Mouse (Mus musculus): ENCODE measurements at regions not wholly inside any gene's neighbourhood (a gene's known extent, or its start where the extent isn't known, plus 50 kb on each side); places are given as distances from the start of the nearest gene placed in this dataset.

DNA sequence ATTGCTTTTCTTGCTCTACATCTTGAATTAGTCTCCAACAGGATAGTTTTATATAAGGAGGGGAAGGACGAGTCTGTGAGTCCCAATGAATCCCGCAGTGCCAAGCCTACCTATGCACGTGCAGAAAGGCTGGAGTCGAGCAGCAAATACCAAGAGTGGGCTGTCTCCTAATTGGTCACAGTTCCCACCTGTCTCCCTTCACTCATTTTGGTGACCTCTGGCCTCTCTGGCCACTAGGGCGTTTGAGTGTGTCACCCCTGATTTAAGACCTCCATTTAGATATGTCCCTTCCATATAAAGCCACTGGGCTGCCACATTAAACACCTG lies 234.1 kb downstream of the Zfp36l1 start:
- TF ChIP-seq CTCF (IDR thresholded peaks at IDR 0.05 in 2 of 3, conservative IDR thresholded peaks at IDR 0.05 in 1 of 3; ENCODE audit: control insufficient read depth in 1 of 3, insufficient read depth in 1 of 3, low read depth in 2 of 3, low read length in 3 of 3, poor library complexity in 1 of 3, severe bottlenecking in 1 of 3) (no peak), POLR2A (IDR thresholded peaks at IDR 0.05; ENCODE audit: control insufficient read depth in 1 of 2, insufficient read depth in 1 of 2, low read depth in 1 of 2, low read length in 2 of 2, poor library complexity in 1 of 2) (no peak), ZNF384 (IDR thresholded peaks at IDR 0.05; ENCODE audit: low read depth, low read length) (no peak), CHD2 (IDR thresholded peaks at IDR 0.05; ENCODE audit: low read length) (no peak), JUND (IDR thresholded peaks at IDR 0.05; ENCODE audit: low read depth, low read length) (no peak)
